Mouse (Mus musculus) gastrocnemius, postnatal 36 days (tissue): ENCODE measurements at regions not wholly inside any gene's neighbourhood (a gene's known extent, or its start where the extent isn't known, plus 50 kb on each side); places are given as distances from the start of the nearest gene placed in this dataset.
A peak's percentile ranks its signal among the peaks of the same experiment; 100 is the strongest.

Experiments used
- DNase-seq, 2 experiments: peaks; one replicate each; pipeline ENCODE4 v3.0.0; 2022
- intact Hi-C: fragments of 180-260 bp; cut with DNase I; formaldehyde crosslinking; loops from one replicate; pipeline ENCODE4 v1.15.1; 2025

DNA sequence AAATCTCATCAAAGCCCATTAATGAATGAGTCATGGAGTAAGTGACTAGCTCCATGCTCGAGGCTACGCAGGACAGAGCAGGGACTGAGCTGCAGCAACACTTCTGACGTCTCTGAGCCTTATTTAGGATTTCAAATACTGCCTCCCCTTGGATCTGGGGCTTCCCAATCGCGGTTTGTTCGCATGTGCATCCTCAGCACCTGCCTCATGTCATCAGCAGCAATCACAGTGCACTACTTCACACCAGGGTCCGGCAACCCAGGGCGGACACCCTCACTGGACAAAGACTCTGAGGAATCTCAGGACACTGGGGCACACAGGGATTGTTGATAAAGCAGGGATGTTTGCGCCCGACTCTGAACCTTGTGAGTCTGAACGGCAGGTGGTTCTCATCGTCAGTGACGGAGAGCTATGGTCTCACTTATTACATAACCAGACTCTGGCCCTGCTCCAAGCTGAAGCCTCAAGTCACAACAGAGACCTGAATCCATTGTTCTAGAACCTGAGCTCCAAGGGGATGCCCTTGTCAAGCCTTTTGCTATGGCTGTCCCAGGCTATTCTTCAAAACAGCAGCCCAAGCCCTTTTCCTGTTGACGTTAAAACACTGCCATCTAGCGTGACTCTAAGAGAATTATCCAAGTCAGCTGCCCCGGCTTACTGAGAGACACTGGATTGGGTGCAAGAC is 247.2 kb upstream of the Gm26657 start:
- intact Hi-C loops = loop anchor here (2.0 to 10.0 kb wide), 3 partner anchors 192 to 978 kb away; no protein-coding TSS in a partner anchor
- DNase-seq = peak; percentile 12 to 20

DNA sequence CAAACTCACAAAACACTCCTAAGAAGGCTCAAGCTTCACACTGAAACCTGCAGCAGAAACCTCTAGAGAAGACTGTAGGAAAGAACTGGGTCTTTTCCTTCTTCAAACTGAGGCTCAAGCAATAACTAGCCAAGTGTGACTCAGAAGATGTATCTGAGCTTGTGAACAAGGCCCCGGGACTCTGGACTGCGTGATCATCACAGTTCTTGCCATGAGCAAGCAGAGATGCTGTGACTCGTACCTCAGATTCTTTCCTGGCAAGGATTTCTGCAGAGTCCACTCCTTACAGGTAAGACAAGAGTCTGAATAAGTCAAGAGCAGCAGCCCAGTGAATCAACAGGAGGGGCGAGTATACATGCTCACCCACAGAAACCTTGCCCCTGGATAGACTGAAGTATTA is 250.5 kb upstream of the Gm26657 start:
- no peak for DNase-seq
- intact Hi-C loops = no loop called here

DNA sequence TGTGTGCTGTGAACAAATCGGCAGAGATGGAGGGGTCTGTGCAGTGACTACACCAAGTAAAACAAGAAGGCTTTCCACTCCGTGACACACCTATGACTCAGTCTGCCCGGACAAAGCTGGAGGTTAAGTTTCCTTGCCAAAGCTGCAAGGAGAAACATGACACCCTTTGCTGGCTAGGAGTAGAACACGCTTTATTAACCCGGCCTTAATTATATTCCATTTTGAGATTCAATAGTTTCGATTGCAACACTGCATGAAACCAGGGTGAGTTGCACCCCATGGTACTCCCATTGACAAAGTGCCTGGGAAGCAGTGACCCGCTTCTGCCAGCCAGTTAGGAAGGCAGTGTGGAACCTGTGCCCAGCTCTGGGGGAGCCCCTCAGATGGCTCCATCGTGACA is 256.2 kb upstream of the Gm26657 start:
- intact Hi-C loops = no loop called here
- no peak for DNase-seq

DNA sequence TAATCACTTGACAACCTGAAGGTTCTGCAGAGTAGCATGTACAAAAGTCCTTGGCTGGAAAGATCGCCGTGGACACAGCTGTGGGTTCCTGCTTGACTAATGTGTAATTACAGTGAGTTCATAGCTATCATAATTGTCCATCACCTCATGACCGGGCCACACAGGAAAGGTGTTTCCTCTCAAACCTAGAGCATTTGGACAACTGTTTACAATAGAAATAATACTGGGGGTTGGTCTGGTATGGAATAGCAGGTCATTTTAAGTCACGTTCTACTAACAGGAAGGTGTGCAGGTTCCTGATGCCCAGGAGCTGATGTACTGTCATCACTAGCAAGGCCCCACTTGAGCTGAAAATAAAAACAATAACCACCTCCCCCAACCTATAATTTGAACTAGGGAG is 283.1 kb upstream of the Gm26657 start:
- intact Hi-C loops = no loop called here
- no peak for DNase-seq

DNA sequence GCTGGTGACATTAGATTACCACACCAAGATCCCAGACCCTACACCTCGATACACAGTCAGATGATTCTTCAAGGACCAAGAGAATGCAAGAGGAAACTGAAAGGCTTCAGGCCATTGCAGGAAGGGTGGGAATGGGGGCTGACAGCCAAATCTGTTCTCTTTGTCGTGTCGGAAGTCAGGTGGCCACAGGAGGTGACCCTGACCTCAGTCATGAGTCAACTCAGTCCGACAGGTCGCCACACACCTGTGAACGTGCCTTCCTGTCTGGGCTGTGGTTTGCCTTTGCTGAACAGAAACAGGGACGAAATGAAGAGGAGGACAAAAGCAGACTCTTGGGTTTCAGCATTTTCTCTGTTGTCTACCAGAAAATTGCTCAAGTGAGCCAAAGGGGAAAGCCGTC is 318.3 kb upstream of the Gm26657 start:
- no peak for DNase-seq
- intact Hi-C loops = no loop called here

DNA sequence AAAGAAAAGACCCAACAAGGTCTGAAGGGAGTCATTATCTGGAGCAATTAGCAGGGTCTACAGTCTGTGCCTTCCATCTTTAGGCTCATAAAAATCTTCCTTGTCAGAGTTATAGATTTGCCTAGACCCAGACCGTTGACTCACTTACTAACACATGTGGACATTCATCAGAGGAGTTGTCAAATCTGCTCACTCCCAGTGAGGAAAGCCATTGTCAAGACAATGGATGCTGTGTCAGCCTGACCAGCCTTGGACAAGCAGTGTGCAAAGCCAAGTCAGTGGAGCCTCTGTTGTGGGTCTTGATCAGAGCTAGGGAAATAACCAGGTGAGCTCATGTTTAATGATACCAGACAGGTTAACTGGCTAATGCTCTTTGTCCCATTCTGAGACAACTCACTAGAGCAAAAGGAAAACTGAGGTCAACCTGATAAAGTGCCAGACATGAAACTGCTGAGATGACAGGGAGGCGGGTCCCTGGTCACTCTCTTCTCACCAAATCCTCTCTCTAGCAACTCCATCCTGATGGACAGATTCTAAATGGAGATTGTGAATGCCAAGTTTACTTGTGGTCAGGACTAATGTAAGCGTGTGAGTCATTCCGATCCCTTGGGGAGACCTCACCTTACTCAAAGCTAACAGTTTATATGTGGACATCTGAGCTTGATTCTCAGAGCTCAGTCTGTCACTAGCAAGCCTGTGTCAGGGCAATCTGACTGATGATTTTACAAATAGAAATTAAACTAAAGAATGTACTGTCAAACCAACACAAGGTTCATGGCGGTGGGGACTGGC is 320.6 kb upstream of the Gm26657 start:
- intact Hi-C loops = no loop called here
- DNase-seq = no peak

DNA sequence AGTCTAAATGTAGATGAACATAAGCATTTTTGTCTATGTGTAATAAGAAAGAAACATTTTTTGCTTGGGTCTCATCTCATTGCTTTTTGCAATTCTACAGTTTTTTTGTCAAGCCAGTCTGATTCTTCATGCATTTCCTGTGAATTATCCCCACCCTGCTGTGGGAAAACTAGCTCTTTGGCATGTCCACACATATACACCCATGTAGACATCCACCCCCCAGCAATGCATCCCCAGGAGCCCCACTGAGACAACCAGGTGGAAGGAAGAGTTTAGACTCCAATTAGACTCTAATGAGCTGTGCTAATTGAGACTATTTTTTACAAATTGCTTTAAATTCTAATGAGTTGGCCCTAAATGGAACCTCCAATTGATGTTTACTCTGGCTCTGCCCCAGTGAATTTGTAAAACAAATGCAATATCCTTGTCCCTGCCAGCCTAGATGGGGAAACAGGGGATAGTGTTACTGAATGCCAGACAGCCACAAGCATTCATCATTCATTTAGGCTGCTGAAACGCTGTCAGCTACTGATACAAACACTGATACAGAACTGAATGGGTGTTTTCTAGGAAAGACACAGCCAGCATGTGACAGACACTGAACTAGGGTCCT is 328.7 kb upstream of the Gm26657 start:
- intact Hi-C loops = no loop called here

DNA sequence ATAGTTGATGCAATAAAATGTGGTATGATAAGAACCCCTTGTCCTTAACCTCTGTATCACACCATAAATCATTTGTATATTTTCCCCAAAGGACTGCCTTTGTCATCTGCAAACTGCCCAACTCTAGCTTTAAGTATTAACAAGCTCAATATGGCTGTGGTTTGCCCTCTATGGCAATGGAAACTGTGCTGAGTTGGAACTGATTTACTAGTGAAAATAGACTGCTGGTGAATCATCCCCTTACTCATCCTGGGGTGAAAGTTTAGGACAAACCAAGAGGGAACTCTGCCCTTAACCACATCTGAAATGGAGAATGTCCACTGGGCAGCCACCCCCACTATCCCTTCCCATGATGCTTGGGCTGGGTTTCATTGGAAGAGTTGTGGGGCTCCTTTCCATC is 346.1 kb upstream of the Gm26657 start:
- no peak for DNase-seq
- intact Hi-C loops = no loop called here

More for the DNA sequence above, 328.7 kb upstream of the Gm26657 start:
- DNase-seq = no peak

DNA sequence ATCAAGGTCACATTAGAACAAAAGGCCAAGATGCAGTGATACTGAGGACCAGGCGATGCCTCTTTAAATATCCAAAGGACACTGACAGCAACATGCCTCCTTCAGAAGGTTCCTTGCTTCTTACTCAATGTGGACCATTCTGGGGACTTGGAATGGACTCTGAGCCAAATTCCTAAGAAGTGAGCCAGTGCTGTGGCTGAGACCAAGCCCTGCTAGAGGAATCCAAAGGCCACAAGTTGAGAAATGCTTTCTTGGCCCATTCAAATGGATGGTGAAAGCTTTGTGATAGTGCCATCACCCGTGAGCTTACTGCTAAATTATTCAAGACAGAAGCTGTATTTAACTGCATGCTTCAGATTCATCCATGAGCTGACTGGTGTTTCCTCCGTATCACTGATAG is 352.8 kb upstream of the Gm26657 start:
- peak in 1 of 2 experiments; percentile 19 for DNase-seq
- intact Hi-C loops = no loop called here

DNA sequence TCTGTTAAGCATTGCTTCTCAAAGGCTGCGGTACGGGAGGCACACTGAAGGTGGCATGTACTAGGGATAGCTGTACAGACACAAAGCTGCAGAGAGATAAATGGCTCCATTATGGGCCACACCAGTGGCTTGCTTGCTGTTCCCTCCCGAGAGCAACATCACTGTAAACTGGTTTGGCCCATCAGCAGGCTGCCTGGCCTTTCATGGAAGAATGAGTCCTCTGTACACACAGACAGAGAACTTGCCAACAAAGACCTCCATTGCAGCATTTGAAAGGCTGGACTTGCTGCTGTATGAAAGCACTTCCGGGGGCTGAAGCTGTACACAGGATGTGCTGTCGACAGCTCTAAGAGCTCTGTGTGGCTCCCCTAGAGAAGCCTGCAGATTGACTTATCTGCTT is 364.1 kb upstream of the Gm26657 start:
- DNase-seq = no peak
- intact Hi-C loops = no loop called here

DNA sequence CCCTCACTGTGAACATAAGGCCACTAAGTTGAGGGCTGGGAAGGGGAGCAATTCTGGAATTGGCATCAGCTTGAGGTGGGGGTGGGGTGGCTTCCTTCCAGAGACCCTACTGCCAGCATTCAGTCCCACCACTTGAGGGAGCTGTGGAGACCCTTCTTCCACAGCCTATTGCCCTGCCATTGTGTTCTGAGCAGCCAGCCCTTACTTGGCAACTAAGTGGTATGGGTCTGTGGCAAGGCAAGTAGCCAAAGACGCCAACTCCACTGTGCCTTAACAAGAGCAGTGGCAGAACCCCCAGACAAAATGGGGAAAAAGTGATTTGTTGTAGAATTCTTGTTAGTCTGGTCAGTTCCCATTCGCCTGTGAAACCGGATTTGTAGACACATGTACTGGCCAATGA is 365.4 kb upstream of the Gm26657 start:
- intact Hi-C loops = no loop called here
- DNase-seq = no peak

DNA sequence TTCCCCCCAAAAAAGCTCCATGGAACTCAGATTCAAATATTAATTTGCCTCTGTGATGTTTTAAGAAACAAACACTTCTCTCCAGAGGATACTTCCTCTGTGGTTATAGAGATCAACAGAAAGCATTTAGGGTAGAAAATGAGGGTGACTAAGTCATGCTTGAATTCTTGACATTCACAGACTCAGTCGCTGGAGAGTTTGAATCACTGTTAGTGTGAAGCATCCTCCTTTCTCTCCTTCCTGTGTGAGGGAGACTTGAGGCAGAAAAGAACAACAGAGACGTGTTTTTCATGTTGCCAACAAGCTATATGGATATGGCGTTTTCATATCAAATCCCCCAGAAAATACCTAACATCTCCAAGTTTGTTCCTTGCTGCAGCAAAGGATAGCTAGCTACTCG is 366.1 kb upstream of the Gm26657 start:
- intact Hi-C loops = no loop called here
- no peak for DNase-seq

DNA sequence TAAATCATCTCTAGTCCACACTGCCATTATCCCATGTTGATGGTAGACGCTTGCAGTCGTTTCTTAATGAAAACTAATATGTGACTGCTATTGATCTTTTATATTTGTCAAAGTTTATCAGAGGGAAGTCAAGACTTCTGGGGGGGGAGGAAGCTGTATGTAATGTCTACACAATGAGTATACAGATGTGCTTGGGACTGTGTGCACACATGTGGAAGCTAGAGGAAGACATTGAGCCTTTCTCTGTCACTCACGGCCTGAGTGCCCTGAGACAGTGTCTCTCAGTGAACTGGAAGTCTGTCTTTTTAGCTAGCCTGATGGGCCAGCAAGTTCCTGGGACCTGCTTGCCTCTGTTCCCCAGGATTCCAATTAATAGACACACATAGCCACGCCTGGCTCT is 366.7 kb upstream of the Gm26657 start:
- intact Hi-C loops = no loop called here
- no peak for DNase-seq

DNA sequence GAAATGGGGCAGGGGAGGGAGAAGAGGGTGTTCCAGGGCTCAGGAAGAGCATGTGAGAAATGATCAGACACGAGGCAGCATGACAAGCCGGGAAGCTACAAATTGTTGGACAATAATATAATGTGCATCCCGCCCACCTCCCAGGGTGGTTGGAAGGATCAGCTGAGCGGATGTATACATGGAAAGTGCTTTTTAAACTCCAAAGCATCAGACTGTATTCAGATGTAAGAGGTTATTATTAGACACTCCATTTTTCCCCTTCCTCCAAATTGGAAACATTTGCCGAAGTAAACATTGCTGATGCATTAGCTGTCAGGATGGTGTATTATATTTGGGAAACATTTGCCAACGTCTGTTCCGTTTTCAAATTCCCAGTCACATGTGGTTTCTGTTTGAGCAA is 367.2 kb upstream of the Gm26657 start:
- intact Hi-C loops = no loop called here
- DNase-seq = no peak

DNA sequence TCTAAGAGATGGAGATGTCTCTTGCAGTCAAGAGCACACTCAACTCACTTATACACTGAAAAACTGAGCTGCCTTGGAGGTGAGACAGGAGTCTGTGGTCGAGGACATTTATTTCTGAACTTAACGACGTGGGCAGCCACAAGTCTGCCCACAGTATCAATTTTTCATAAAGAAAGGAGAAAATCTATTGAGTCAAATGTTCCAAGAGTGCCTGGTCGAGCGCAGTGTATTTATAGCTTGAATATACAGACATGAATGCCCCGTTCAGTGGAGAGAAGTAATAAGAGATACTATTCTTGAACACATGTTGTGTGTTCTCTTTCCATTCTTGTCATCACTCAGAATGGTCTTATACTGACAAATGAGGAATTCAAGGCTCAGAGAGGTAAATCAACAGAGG is 375.3 kb upstream of the Gm26657 start:
- intact Hi-C loops = loop anchor here (5.0 kb wide), 1 partner anchor 852 kb away; no protein-coding TSS in a partner anchor

DNA sequence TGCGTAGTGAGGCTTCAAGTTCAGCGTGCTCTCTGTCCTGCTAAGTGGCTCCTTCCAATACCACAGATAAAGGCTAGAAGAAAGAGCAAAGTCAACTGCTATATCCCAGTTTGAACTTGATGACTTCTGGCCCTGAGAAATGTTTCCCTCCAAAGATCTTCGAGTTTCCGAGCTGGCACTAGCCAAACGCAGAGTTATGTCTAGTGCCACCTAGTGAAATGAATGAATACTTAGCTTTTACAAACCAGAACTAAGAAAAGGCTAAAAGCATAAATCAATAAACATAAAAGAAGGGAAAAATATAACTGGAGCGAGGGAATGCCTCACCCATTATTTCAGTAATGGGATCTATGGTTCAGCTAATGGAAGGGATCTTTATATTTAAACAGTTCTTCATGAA is 377.7 kb upstream of the Gm26657 start:
- intact Hi-C loops = loop anchor here (5.0 kb wide), 1 partner anchor 850 kb away; no protein-coding TSS in a partner anchor
- DNase-seq = no peak

More for the DNA sequence above, 375.3 kb upstream of the Gm26657 start:
- DNase-seq = no peak

DNA sequence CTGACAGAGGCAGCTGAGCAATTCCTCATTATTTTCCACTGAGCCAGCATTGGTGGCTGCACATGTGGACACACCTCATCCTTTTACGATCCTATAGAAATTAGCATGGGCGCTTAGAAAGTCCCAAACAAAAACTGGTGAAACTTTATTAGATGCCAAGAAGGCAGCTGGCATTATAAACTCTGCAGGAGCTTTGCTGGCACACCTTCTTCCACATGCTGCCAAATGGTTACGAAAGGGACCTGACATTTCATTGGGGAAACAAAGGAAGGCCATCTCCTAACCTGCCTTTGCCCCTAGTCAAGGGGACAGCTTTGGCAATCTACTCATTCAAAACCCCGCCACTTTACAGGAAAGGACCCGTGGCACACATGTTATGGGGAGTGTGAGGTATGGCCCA is 390.7 kb upstream of the Gm26657 start:
- intact Hi-C loops = no loop called here
- no peak for DNase-seq

DNA sequence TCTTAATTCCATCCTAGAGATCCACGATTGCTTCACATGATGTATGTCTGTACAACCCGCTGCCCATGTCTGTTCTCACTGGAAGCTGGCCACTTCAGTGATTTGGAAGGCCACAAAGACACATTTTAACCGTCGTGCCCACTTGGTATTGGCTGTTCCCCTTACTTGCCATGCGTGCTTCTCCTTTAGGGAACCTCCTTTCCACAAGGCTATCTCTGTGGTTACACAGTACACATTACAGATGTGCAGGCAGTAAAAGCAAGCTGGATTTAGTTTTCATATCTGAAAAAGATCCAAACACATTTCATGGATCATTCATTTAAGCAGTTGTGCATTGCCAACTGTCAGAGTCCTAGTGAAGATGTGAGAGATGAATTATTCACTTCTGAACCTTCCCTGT is 414.7 kb upstream of the Gm26657 start:
- no peak for DNase-seq
- intact Hi-C loops = no loop called here

DNA sequence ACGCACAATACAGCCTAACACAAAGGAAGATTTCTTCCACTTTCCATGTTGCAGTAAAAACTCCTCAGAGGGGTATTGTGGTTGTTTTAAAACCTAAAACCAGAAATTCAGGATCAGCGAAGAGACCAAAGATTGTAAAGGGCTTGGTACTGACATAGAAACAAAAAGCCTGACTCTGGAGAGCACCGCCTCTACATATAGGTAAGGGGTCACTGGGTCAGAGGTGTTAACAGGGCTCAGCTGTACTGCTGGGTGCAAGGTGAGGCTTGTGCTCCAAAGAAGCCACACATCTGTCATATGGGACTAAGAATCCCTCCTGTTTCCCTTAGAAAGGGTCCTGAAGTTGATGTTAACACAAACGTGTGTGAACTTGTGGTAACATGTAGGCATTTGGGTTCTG is 420.7 kb upstream of the Gm26657 start:
- no peak for DNase-seq
- intact Hi-C loops = no loop called here

DNA sequence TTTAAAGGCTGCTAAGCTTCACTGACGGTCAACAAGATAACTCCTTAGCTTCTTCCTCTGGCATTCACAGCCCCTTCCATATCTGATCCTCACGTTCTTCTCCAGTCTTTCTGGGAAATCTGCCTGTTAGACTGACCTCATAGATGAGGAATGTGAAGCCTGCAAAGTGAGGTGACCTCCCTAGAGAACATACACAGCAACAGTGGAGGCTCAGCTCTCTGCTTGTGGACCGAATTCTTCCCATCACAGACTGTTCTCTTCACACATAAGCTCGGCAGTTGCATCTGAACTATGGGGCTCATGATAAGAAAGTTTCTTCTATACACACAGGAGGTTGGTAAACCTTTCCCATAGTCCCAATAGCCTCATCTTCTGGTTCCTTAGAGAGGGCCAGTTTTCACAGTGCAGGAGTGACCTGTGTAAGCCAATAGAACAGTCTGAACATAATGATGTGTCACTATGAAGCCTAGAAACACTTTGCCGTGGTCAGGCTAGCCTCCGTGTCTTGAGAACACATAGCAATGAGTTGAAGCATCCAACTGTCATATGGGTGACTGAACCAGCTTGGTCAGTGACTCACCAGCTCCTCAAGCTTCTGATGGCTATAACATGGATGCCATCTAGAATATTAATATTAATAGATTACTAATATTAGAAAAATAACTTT is 434.1 kb upstream of the Gm26657 start:
- DNase-seq = no peak
- intact Hi-C loops = no loop called here

DNA sequence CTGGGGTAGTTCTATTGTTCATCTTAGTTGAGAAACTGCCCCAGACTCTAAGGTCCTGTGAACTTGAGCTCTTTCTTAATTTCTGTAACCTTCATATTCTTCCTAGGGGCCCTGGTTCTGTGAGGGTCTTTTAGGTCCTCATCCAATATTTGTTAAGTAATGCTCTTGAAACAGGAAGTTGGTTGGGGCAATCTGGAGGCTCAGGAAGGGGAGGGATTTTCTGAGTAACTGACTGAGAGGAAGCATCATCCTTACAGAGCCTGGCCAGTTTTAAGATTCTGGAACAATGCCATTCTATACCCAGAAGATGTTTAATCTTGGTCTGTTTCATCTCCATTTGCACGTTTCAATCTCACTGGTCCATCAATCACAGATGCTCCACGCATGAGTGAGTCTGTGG is 435.6 kb upstream of the Gm26657 start:
- intact Hi-C loops = no loop called here
- DNase-seq = no peak
